Mouse (Mus musculus): ENCODE measurements around the gene Txnrd2.

Txnrd2 gene

GRCm38 (mm10) chr16:18497865-18498515, 71.8 kb downstream of the Txnrd2 start:
- no peak for DNase-seq

DNA sequence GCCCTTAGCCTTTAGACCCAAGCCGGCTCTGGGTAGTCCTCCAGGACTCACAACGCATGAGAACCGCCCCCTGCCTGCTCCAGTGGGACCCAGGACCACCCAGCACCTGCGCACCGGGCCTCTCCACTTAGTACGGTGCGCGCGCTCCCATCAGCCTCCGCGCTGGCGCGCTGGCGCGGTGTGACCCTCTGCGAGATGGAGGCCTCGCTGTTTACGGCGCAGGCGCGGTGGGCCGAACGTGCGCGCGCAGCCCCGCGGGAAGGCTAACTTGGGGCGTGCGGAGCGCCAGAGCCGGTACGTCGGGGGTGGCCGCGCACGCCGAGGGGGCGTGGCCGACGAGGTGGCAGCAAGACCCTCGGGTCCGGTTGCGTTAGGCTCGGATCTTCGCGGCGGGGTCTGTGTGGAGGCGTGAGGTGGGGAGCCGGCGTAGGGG, 72.4 kb downstream of the Txnrd2 start, which contains the start of the genes Gnb1l and Rtl10:
Gene Gnb1l (plus strand): TSS at position 156 of the 433 bp plus-strand sequence.
Gene Rtl10 (plus strand): TSS at position 344 of the 433 bp plus-strand sequence.
- DNase-seq = peak; percentile 97

- DNase-seq = no peak
These were observed 72.8 kb downstream of the Txnrd2 start for GRCm38 (mm10) chr16:18498996-18499395.

- no peak for DNase-seq
These were observed 75.3 kb downstream of the Txnrd2 start for GRCm38 (mm10) chr16:18501531-18501930.

- DNase-seq = no peak
These were observed 77.6 kb downstream of the Txnrd2 start for GRCm38 (mm10) chr16:18503566-18504342.

DNA sequence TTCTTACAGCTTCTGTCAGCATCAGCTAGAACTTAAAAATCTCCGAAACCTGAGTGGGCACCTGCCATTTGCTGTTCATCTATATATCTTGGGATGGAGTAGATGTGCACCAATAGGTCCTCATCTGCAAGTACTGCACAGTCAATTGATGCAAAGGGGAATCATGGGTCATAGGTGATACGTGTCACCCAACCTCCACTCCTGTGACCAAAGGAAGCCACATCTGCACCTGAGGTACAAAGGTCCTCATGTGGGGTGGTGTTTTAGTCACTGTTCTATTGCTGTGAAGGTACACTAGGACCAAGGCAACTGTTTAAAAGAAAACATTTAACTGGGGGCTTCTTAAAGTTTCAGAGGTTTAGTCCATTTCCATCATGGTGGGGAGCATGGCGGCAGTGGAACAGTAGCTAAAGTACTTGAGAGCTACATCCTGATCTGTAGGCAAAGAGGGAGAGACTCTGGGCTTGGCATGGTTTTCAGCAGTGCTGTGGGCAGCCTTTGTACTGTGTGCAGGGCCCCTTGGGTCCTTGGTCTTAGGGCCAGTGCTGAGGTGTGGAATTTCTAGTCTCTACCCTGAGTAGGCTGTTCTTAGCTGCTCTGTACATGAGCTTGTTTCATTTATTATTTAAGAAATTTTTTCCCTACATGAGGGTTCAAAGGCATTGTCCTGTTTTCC, 80.5 kb downstream of the Txnrd2 start:
- DNase-seq = no peak

DNA sequence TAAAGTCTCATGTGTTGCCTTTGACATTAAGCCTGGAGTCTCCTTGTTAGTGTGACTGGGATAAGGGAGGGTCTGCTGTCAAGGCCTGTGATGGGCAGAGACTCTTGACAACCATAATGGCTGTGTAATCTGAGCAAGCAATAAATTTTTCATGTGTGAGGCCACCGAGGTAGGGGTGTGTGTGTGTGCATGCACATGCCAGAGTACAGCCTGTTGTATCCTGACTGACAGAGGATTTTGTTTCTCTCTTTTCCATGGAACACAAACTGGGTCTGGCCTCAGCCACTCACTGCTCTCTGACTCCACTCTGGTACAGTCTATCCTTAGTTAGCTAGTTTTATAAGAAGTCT, 81.0 kb downstream of the Txnrd2 start:
- DNase-seq = no peak

GRCm38 (mm10) chr16:18511741-18512140, 85.6 kb downstream of the Txnrd2 start:
- DNase-seq = no peak

DNA sequence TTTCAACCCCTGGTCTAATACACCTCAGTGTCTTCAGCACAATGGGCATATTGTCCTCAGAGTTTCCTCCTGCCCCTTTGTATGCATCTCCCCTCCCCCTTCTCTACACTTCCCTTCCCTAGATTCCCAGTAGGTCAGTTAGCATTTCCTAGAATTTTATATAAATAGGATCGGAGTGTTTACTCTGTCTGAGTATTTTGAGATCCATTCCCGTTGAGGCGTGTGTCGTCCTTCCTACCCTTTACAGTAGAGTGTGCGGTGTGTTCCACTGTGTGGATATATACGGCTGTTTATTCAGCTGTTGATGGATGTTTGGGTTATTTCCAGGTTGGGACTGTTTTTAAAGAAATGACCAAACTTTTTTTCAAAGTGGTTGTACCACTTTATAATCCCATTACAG, 87.3 kb downstream of the Txnrd2 start:
- DNase-seq = no peak

DNA sequence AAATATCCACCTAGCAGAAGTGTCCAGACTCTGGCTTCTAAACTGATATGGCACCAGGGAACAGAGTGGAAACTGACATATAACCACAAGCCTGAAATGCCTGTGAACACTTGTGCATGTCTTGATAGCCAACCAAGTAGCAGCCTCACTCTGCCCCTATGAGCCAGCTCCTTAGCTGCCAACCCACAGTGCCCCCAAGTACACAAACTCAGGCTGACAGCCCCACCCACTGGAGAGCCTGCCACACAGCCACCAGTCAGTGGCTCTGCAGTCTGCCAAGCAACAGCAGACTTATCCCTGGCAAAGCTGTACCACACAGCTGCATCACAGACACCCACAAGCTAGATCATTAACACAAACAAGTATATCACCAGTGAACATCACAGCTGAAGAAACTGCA, 91.9 kb downstream of the Txnrd2 start:
- DNase-seq = no peak

- no peak for DNase-seq
These were observed 97.5 kb downstream of the Txnrd2 start for GRCm38 (mm10) chr16:18523563-18524245.

DNA sequence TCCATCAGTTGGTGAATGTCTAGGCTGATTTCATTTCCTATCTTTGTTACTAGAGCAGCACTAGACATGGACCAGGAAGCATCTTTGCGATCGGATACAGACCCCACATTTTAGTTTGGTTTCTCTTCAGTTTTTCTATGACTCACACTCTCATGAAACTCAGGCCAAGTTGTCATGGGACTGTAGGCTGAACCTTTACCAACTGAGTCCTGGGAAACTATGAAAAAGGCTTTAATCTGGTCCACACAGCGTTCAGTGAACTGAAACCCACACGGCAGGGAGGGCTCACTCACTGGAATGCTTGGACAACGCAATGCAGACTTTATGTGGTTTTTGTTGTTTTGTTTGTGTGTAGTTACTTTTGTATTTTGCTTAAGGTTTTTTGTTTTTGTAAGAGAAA, 102.5 kb downstream of the Txnrd2 start:
- DNase-seq = no peak

All from embryo, embryonic 11 days (tissue).